Mouse (Mus musculus): ENCODE measurements around the gene Casc3.

Casc3 gene

GRCm38 (mm10) chr11:98804605-98805004 lies at the start of gene Casc3:
TSS of gene Casc3 (plus strand) at chr11:98804905.
- TF ChIP-seq GATA4 (IDR thresholded peaks at IDR 0.05; ENCODE audit: insufficient replicate concordance, low read length): no peak

DNA sequence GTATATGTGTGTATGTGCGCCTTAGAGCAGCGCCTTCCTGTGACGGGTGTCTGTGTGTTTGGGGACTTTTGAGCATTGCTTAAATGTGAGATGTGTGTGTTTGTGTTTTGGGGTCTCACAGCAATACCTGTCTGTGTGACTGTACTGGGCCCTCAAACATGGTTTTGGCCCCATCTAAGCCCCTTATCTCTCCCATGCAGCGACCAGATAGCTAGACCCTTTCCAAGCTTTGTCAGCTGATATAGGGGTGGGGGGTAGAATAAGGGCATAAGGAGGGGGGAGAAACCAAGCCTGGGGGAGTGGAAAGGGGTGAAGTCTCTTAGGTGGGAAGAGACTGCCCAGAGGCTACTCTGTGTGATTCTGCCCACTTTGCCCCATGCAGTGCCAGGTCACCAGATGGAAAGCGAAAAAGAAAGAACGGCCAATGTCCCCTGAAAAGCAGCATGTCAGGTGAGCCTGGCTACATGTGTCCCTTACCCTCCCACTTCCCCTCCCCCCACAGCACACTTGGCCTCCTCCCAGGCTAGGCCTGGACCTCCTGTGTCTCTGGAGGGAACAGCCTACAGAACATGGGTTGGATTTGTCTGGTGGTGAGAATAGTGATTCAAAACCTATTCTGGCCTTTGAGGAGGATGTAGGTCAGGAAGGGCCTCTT lies 48.9 kb upstream of the Casc3 start:
- TF ChIP-seq GATA4 (IDR thresholded peaks at IDR 0.05; ENCODE audit: insufficient replicate concordance, low read length): no peak

DNA sequence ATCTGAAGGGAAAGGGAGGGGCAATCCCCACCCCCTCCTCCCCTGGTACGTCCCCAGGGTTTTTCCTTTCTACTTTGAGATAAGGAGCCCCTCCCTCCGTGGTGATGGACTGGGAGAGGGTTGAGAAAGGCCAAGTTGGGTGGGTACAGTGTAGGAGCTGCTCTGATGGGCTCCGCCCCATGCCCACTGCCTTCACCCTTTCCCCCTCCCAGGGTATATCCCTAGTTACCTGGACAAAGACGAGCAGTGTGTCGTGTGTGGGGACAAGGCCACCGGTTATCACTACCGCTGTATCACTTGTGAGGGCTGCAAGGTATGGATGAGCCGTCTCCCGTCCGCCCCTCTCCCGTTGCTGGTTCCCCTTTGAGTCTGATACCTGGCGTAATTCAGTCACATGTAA lies 48.0 kb upstream of the Casc3 start:
- no peak for TF ChIP-seq GATA4 (IDR thresholded peaks at IDR 0.05; ENCODE audit: insufficient replicate concordance, low read length)

- TF ChIP-seq GATA4 (IDR thresholded peaks at IDR 0.05; ENCODE audit: insufficient replicate concordance, low read length): no peak
Measured at GRCm38 (mm10) chr11:98761939-98762338, 42.8 kb upstream of the Casc3 start.

DNA sequence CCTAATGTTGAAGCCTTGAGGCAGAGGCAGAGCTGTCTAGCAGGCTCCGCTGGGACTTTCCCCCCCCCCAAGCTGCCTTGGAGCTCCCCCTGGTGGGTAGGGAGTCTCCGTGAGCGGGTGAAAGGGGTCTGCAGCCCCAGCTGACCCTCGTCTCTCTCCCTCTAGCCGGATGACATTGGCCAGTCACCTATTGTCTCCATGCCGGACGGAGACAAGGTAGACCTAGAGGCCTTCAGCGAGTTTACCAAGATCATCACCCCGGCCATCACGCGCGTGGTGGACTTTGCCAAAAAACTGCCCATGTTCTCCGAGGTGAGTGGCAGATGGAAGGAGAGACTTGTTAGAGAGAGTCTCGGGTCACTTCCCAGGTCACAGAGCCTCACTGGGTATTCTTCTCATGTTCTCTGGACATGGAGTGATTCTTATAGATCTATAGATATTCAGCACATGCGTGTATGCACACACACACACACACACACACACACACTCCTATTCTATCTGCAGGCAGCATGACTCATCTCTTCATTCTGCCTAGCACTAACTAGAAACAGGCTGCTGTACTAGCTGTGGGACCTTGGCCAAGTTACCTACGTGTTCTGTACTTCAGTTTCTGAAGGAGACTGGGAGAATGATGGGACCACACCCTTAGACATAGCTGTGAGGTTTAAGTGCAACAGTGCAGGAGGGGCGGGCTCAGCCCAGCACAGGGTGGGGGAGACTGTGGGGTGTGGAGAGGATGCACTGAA lies 41.8 kb upstream of the Casc3 start:
- no peak for TF ChIP-seq GATA4 (IDR thresholded peaks at IDR 0.05; ENCODE audit: insufficient replicate concordance, low read length)

- TF ChIP-seq GATA4 (IDR thresholded peaks at IDR 0.05; ENCODE audit: insufficient replicate concordance, low read length): no peak
Measured at GRCm38 (mm10) chr11:98763502-98763861, 41.2 kb upstream of the Casc3 start.

DNA sequence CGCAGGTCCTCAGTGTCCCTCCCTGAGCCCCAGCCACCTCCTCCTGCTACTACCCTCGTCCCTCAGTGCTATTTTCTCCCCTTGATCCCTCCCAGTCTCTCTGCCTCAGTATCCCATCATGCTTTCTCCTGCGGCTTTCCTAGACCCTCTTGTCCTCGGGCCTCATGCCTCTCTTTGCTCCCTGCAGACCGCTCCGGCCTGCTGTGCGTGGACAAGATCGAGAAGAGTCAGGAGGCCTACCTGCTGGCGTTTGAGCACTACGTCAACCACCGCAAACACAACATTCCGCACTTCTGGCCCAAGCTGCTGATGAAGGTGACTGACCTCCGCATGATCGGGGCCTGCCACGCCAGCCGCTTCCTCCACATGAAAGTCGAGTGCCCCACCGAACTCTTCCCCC lies 40.6 kb upstream of the Casc3 start:
- no peak for TF ChIP-seq GATA4 (IDR thresholded peaks at IDR 0.05; ENCODE audit: insufficient replicate concordance, low read length)

GRCm38 (mm10) chr11:98764746-98765145 lies 40.0 kb upstream of the Casc3 start:
- no peak for TF ChIP-seq GATA4 (IDR thresholded peaks at IDR 0.05; ENCODE audit: insufficient replicate concordance, low read length)

DNA sequence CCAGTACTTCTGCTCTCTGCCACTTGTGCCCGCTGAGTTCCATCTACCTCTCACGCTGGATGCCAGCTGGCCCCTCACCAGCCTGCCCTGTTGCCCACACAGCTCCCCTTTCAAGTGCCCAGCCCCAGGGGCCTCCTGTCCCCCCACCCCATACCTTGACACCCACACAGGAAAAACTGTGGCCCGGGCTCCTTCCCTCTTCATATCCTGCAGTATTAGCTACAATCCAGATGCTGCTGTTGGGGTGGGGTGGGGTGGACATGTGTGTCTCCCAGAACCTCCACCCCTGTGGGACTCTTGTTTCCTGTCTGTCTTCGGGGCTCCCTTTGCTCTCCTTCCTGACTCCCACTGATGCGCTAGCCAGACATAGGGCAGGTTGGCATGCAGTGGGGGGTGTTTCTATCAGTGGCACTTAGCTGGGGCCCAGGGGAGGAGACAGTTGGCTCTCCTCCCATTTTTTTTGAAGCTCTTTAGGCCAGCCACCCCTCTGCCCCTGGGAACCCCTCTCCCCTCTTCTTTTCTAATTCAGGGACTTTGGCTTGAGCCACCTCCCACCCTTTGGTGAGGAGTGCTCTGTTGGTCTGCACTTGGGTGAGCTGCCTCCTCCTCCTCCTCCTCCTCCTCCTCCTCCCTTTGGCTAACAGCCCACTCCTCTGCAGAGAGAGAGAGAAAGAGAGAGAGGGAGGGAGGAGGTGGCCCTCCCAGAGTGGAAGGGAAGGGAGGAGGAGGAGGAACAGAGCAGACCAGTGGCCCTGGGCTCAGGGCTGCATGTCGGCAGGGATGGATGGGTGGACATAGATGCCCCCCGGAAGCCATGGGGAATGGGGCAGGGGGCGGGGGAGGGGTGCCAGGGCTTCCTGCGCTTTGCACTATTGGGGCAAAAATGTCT lies 39.0 kb upstream of the Casc3 start:
- TF ChIP-seq GATA4 (IDR thresholded peaks at IDR 0.05; ENCODE audit: insufficient replicate concordance, low read length): no peak

- no peak for TF ChIP-seq GATA4 (IDR thresholded peaks at IDR 0.05; ENCODE audit: insufficient replicate concordance, low read length)
Measured at GRCm38 (mm10) chr11:98766346-98766745, 38.4 kb upstream of the Casc3 start.

GRCm38 (mm10) chr11:98766816-98767215 lies 37.9 kb upstream of the Casc3 start:
- TF ChIP-seq GATA4 (IDR thresholded peaks at IDR 0.05; ENCODE audit: insufficient replicate concordance, low read length): no peak

DNA sequence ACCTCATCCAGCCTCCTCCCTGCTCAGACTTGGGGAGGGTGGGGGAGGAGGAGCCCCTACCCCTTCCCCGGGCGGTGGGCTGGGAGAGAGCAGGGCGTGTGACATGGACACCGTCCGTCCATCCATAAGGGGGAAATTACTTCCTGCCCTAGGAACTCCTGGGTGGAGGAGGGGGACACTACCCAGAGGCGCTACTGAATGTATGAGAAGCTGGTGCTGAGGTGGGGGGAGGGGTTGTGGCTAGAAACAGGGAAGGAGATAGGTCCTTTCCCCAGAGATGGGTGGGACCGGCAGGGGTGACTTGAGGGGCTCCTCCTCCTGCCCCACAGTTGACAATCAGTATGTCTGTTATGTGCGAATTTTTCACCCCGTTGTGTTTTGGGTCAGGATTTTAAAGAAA lies 37.4 kb upstream of the Casc3 start:
- no peak for TF ChIP-seq GATA4 (IDR thresholded peaks at IDR 0.05; ENCODE audit: insufficient replicate concordance, low read length)

DNA sequence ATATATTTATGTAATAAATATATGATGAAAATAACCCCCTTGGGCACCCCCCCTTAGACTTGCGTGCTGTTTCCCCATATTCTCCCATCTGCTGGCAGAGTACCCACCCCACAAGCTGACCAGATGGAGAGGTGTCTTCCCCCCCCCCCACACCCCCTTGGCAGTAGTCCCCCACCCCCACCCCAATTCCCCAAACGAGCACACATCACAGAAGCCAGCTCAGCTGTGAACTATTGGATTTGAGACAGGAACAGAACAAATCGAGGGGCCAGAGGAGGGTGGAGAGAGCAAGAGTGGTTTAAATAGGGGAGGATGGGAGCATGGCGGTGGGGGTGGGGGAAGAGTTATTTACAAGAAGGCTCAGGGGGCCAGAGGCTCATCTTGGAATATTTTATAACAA lies 37.0 kb upstream of the Casc3 start:
- TF ChIP-seq GATA4 (IDR thresholded peaks at IDR 0.05; ENCODE audit: insufficient replicate concordance, low read length): no peak

GRCm38 (mm10) chr11:98768127-98769006 lies 36.3 kb upstream of the Casc3 start:
- no peak for TF ChIP-seq GATA4 (IDR thresholded peaks at IDR 0.05; ENCODE audit: insufficient replicate concordance, low read length)
